Mouse (Mus musculus): ENCODE results near the gene Adgrl3. TPM values are rescaled to one million over a fixed set of nuclear protein-coding genes. Genes with fewer than 3 reads are reported as not detected.

Gene Adgrl3
- polyA plus RNA-seq, 1 experiment from 2014 or later, result 8.5 TPM

DNA sequence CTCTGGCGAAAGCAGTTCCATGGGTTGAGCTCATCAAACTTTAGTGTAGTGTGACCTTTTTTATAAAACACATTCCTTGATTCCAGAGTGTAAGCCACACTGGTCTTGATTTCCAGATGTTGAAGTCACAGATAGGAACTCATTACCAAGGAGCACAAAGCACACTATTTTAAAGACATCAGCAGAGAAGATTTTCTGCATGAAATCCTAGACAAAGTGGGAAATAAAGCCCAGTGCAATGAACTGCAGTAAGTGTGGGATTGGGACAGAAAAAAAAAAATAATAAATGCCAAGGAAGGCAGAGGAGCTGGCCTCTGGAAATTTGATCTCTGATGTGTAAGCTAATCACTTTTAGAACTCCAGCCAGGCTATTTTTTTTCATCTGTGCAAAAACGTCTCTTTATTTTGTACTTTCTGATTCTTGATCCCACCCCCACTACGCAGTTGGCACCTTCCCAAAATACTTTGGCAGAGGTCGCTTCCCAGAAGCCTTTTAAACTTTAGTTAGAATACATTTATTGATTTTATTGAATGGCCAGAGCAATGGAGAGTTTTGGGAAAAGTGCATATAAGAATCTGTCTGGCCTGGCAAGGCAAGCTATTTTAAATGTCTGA is 169.0 kb downstream of the Adgrl3 start:
- H3K4me2 ChIP-seq (ENCODE audit: low read length), result no peak overlapping the region
- H3K27ac ChIP-seq (replicated peaks in 1 of 2; ENCODE audit: control insufficient read depth in 1 of 2, insufficient read depth in 1 of 2, low read depth in 2 of 2, low read length in 2 of 2), result no peak overlapping the region
- H3K27me3 ChIP-seq (ENCODE audit: control insufficient read depth, insufficient read depth, low read length), result no peaks in the 10 kb centered on the region
- no peaks in the 10 kb centered on the region for H3K4me1 ChIP-seq (ENCODE audit: control insufficient read depth in 2 of 2, insufficient read depth in 2 of 2, low read length in 2 of 2)
- H3K36me3 ChIP-seq (ENCODE audit: control insufficient read depth, insufficient read depth, low read length), result no peaks in the 10 kb centered on the region
- no peak overlapping the region for H3K4me3 ChIP-seq (ENCODE audit: control insufficient read depth in 1 of 2, insufficient read depth in 1 of 2, low read depth in 1 of 2, low read length in 2 of 2)
- H3K9ac ChIP-seq (ENCODE audit: low read length), result no peak overlapping the region
- WGBS, result 58% methylated on average over 4 of the region's 4 CpGs
- ATAC-seq (ENCODE audit: insufficient number of reproducible peaks, insufficient read depth, low FRiP score, low read depth), result no peak
- no peaks in the 10 kb centered on the region for H3K9me3 ChIP-seq (ENCODE audit: control insufficient read depth, low read length)

GRCm38 (mm10) chr5:81200354-81200753 is 180.4 kb downstream of the Adgrl3 start:
- H3K4me3 ChIP-seq (ENCODE audit: control insufficient read depth in 1 of 2, insufficient read depth in 1 of 2, low read depth in 1 of 2, low read length in 2 of 2), result no peak overlapping the region
- no peaks in the 10 kb centered on the region for H3K4me1 ChIP-seq (ENCODE audit: control insufficient read depth in 2 of 2, insufficient read depth in 2 of 2, low read length in 2 of 2)
- H3K4me2 ChIP-seq (ENCODE audit: low read length), result no peak overlapping the region
- no peaks in the 10 kb centered on the region for H3K27me3 ChIP-seq (ENCODE audit: control insufficient read depth, insufficient read depth, low read length)
- no peaks in the 10 kb centered on the region for H3K9me3 ChIP-seq (ENCODE audit: control insufficient read depth, low read length)
- H3K27ac ChIP-seq (replicated peaks in 1 of 2; ENCODE audit: control insufficient read depth in 1 of 2, insufficient read depth in 1 of 2, low read depth in 2 of 2, low read length in 2 of 2), result no peak overlapping the region
- ATAC-seq (ENCODE audit: insufficient number of reproducible peaks, insufficient read depth, low FRiP score, low read depth), result no peak
- no peaks in the 10 kb centered on the region for H3K36me3 ChIP-seq (ENCODE audit: control insufficient read depth, insufficient read depth, low read length)
- H3K9ac ChIP-seq (ENCODE audit: low read length), result no peak overlapping the region

DNA sequence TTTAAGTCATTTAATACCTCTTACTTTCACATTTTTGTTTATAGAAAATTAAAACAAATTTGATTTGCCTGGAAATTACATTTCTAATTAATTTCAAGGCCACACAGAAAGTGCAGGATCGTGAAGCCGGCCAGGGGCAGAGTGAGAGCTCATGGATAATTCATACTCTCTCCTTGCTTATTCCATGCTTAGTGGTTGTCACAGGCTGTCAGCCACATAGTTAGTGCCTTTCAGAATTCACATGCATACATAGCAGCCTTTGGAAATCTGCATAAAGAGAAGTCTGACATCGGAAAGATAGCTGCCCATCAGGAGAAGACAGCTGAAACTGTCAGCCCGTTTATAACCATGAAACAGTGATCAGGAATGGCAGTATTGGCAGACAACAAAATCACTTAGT is 181.9 kb downstream of the Adgrl3 start:
- Histone ChIP-seq H3K4me1 (ENCODE audit: control insufficient read depth in 2 of 2, insufficient read depth in 2 of 2, low read length in 2 of 2) (no peaks in the 10 kb centered on the region), H3K9ac (ENCODE audit: low read length) (no peak overlapping the region), H3K27ac (replicated peaks in 1 of 2; ENCODE audit: control insufficient read depth in 1 of 2, insufficient read depth in 1 of 2, low read depth in 2 of 2, low read length in 2 of 2) (no peak overlapping the region), H3K36me3 (ENCODE audit: control insufficient read depth, insufficient read depth, low read length) (no peaks in the 10 kb centered on the region), H3K9me3 (ENCODE audit: control insufficient read depth, low read length) (no peaks in the 10 kb centered on the region), H3K4me2 (ENCODE audit: low read length) (no peak overlapping the region), H3K27me3 (ENCODE audit: control insufficient read depth, insufficient read depth, low read length) (no peaks in the 10 kb centered on the region), H3K4me3 (ENCODE audit: control insufficient read depth in 1 of 2, insufficient read depth in 1 of 2, low read depth in 1 of 2, low read length in 2 of 2) (no peak overlapping the region)
- 82% methylated on average over 4 of the region's 4 CpGs for WGBS
- ATAC-seq (ENCODE audit: insufficient number of reproducible peaks, insufficient read depth, low FRiP score, low read depth), result no peak

- Histone ChIP-seq H3K27ac (replicated peaks in 1 of 2; ENCODE audit: control insufficient read depth in 1 of 2, insufficient read depth in 1 of 2, low read depth in 2 of 2, low read length in 2 of 2) (no peak overlapping the region), H3K27me3 (ENCODE audit: control insufficient read depth, insufficient read depth, low read length) (no peaks in the 10 kb centered on the region), H3K9me3 (ENCODE audit: control insufficient read depth, low read length) (no peaks in the 10 kb centered on the region), H3K4me1 (ENCODE audit: control insufficient read depth in 2 of 2, insufficient read depth in 2 of 2, low read length in 2 of 2) (no peaks in the 10 kb centered on the region), H3K4me2 (ENCODE audit: low read length) (no peak overlapping the region), H3K36me3 (ENCODE audit: control insufficient read depth, insufficient read depth, low read length) (no peaks in the 10 kb centered on the region), H3K9ac (ENCODE audit: low read length) (no peak overlapping the region), H3K4me3 (ENCODE audit: control insufficient read depth in 1 of 2, insufficient read depth in 1 of 2, low read depth in 1 of 2, low read length in 2 of 2) (no peak overlapping the region)
- no peak for ATAC-seq (ENCODE audit: insufficient number of reproducible peaks, insufficient read depth, low FRiP score, low read depth)
- WGBS, result 80% methylated on average over 2 of the region's 2 CpGs
Measured at GRCm38 (mm10) chr5:81218500-81219057, 198.6 kb downstream of the Adgrl3 start.

GRCm38 (mm10) chr5:81224465-81224864 is 204.5 kb downstream of the Adgrl3 start:
- H3K9me3 ChIP-seq (ENCODE audit: control insufficient read depth, low read length), result no peaks in the 10 kb centered on the region
- H3K9ac ChIP-seq (ENCODE audit: low read length), result no peak overlapping the region
- H3K4me3 ChIP-seq (ENCODE audit: control insufficient read depth in 1 of 2, insufficient read depth in 1 of 2, low read depth in 1 of 2, low read length in 2 of 2), result no peak overlapping the region
- ATAC-seq (ENCODE audit: insufficient number of reproducible peaks, insufficient read depth, low FRiP score, low read depth), result no peak
- H3K27me3 ChIP-seq (ENCODE audit: control insufficient read depth, insufficient read depth, low read length), result no peaks in the 10 kb centered on the region
- H3K4me1 ChIP-seq (ENCODE audit: control insufficient read depth in 2 of 2, insufficient read depth in 2 of 2, low read length in 2 of 2), result no peaks in the 10 kb centered on the region
- H3K36me3 ChIP-seq (ENCODE audit: control insufficient read depth, insufficient read depth, low read length), result no peaks in the 10 kb centered on the region
- H3K4me2 ChIP-seq (ENCODE audit: low read length), result no peak overlapping the region
- WGBS, result 84% methylated on average over 6 of the region's 6 CpGs
- H3K27ac ChIP-seq (replicated peaks in 1 of 2; ENCODE audit: control insufficient read depth in 1 of 2, insufficient read depth in 1 of 2, low read depth in 2 of 2, low read length in 2 of 2), result no peak overlapping the region

DNA sequence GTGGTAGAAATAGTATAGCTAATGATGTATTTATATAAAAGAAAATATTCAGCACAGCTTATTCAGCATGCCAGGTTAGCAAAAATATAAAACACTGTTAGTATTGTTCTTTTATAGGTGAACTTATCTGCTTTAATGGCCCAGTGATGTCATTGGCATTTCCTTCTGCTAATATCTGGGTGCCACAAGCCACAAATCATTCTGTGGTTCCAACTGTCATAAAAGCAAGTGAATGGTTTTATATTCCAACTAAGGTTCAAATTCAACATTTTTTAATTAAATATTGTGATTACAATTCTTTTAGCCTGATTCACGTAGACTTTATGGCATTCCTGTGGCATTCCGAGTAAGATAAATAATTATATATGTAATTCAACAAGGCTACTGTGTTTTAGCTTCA is 205.5 kb downstream of the Adgrl3 start:
- WGBS, result 90% methylated on average over 2 of the region's 2 CpGs
- H3K4me1 ChIP-seq (ENCODE audit: control insufficient read depth in 2 of 2, insufficient read depth in 2 of 2, low read length in 2 of 2), result no peaks in the 10 kb centered on the region
- no peak overlapping the region for H3K27ac ChIP-seq (replicated peaks in 1 of 2; ENCODE audit: control insufficient read depth in 1 of 2, insufficient read depth in 1 of 2, low read depth in 2 of 2, low read length in 2 of 2)
- H3K36me3 ChIP-seq (ENCODE audit: control insufficient read depth, insufficient read depth, low read length), result no peaks in the 10 kb centered on the region
- no peak for ATAC-seq (ENCODE audit: insufficient number of reproducible peaks, insufficient read depth, low FRiP score, low read depth)
- H3K9me3 ChIP-seq (ENCODE audit: control insufficient read depth, low read length), result no peaks in the 10 kb centered on the region
- no peak overlapping the region for H3K4me2 ChIP-seq (ENCODE audit: low read length)
- no peaks in the 10 kb centered on the region for H3K27me3 ChIP-seq (ENCODE audit: control insufficient read depth, insufficient read depth, low read length)
- no peak overlapping the region for H3K4me3 ChIP-seq (ENCODE audit: control insufficient read depth in 1 of 2, insufficient read depth in 1 of 2, low read depth in 1 of 2, low read length in 2 of 2)
- H3K9ac ChIP-seq (ENCODE audit: low read length), result no peak overlapping the region

- Histone ChIP-seq H3K27ac (replicated peaks in 1 of 2; ENCODE audit: control insufficient read depth in 1 of 2, insufficient read depth in 1 of 2, low read depth in 2 of 2, low read length in 2 of 2) (no peak overlapping the region), H3K4me3 (ENCODE audit: control insufficient read depth in 1 of 2, insufficient read depth in 1 of 2, low read depth in 1 of 2, low read length in 2 of 2) (no peak overlapping the region), H3K36me3 (ENCODE audit: control insufficient read depth, insufficient read depth, low read length) (no peaks in the 10 kb centered on the region), H3K4me2 (ENCODE audit: low read length) (no peak overlapping the region), H3K4me1 (ENCODE audit: control insufficient read depth in 2 of 2, insufficient read depth in 2 of 2, low read length in 2 of 2) (no peaks in the 10 kb centered on the region), H3K9ac (ENCODE audit: low read length) (no peak overlapping the region), H3K9me3 (ENCODE audit: control insufficient read depth, low read length) (no peaks in the 10 kb centered on the region), H3K27me3 (ENCODE audit: control insufficient read depth, insufficient read depth, low read length) (no peaks in the 10 kb centered on the region)
- no peak for ATAC-seq (ENCODE audit: insufficient number of reproducible peaks, insufficient read depth, low FRiP score, low read depth)
Measured at GRCm38 (mm10) chr5:81227256-81227655, 207.3 kb downstream of the Adgrl3 start.

DNA sequence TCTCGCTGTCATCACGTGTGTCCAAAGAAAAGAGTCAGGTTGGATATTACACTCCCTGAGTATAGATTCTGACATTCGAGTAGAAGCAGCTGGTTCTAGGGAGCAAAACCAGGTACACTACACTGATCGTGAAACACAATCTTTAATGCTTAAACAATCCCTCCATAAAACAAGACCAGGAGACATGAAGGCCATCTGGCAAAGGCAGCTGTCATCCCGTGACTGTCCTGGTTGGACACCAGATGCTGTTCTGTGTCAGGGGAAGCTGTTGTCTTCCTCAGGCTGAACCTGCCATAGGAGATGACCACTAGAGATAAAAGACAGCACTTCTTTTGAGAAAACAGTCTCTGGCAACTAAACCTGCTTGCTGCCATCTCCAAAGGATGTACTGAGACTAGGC is 228.8 kb downstream of the Adgrl3 start:
- no peak overlapping the region for H3K27ac ChIP-seq (replicated peaks in 1 of 2; ENCODE audit: control insufficient read depth in 1 of 2, insufficient read depth in 1 of 2, low read depth in 2 of 2, low read length in 2 of 2)
- no peaks in the 10 kb centered on the region for H3K36me3 ChIP-seq (ENCODE audit: control insufficient read depth, insufficient read depth, low read length)
- H3K9ac ChIP-seq (ENCODE audit: low read length), result no peak overlapping the region
- no peaks in the 10 kb centered on the region for H3K4me1 ChIP-seq (ENCODE audit: control insufficient read depth in 2 of 2, insufficient read depth in 2 of 2, low read length in 2 of 2)
- ATAC-seq (ENCODE audit: insufficient number of reproducible peaks, insufficient read depth, low FRiP score, low read depth), result no peak
- no peaks in the 10 kb centered on the region for H3K9me3 ChIP-seq (ENCODE audit: control insufficient read depth, low read length)
- no peaks in the 10 kb centered on the region for H3K27me3 ChIP-seq (ENCODE audit: control insufficient read depth, insufficient read depth, low read length)
- no peak overlapping the region for H3K4me2 ChIP-seq (ENCODE audit: low read length)
- no peak overlapping the region for H3K4me3 ChIP-seq (ENCODE audit: control insufficient read depth in 1 of 2, insufficient read depth in 1 of 2, low read depth in 1 of 2, low read length in 2 of 2)
- 68% methylated on average over 5 of the region's 5 CpGs for WGBS
